Mouse (Mus musculus) heart, adult 11 months (tissue): Measurements from ENCODE around the gene Iqce.

ENCODE experiments used
- DNase-seq: peaks from one replicate; pipeline ENCODE4 v3.0.0; 2022

Gene Iqce

DNA sequence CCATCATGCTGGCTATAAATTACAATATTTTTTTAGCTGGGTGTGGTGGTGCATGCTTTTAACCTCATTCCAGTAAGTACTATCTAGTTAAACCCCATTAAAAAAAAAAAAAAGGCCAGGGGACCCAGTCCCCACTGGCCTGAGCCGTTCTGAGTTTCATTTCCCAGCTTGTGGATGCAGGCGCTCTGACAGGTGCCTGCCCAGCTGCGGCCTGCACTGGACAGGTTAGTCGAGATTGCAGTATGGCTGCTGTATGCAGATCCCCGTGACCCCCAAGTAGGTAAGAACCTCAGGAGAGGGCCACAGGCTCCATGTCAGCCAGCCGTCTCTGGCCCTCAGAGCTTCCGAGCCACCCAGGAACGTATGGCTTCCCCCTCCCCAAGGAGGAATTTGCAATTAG lies 40.8 kb downstream of the Iqce start:
- DNase-seq = no peak

GRCm38 (mm10) chr5:140660398-140660797 lies 41.8 kb downstream of the Iqce start:
- no peak for DNase-seq

DNA sequence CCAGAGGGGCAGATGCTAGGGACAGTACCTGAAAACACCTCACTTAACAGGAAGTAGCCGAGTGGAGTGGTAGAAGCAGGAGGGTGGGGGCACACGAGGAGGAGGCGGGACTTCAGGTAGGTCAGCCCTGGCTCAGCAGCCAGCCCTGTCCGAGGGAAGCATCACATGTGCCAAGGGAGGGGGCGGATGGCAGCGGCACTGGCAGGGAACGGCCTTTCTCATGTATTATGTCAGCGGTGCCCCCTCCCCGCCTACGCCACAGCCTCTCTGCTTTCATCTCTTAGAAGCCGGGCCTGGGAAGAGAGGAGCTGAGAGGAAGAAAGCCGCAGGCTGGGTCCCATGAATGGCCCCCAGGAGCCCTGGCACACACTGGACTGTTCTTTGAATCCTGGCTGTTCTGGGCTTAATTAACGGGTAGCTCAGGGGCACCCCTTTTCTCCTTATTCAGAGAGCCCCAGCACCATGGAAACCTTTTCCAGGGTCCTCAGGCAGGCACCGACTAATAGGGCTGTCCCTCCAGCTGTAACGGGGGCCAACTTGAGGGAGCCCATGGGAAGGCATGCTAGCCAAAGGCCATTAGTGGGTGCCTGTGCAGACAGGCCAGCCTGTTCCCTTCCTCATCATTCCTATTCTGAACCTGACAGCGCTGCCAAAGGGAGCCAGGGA lies 42.4 kb downstream of the Iqce start:
- DNase-seq = no peak

DNA sequence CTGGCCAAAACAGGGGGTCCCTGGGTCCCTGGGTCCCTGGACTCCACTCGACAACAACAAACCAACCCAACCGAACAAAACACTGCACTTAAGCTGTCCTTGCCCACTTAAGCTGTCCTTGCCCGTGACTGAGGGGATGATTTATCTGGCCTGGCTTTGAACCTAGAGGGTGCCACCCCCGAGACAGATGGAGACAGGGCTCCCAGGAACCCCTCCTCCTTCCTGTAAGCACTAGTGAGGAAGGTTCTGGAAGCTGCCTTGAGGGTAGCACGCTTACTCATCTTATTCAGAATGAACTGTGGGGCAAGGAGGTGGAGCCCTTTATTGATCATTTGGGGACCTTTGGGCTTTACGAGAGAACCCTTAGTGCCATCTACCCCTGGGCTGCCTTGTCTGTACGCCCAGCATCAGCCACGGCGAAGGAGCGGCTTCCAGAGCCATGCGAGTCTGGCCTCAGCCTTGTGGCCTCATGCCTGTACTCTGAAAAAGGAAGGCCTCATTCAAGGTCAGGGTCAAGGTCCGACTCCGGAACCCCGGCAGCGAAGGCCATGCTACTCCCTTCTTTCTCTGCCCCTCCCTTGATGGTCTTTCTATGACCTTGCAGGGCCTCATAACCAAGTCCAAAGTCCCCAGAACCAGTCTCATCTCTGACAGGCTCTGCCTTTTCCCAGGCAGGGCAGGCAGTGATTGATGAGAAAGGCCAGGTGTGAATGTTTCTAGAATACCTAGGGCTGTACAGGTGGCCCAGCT lies 47.9 kb downstream of the Iqce start:
- no peak for DNase-seq

GRCm38 (mm10) chr5:140652587-140652986 lies 49.6 kb downstream of the Iqce start:
- peak; percentile 93 for DNase-seq

- peak; percentile 91 for DNase-seq
Observed at GRCm38 (mm10) chr5:140651231-140651630, 50.9 kb downstream of the Iqce start.

DNA sequence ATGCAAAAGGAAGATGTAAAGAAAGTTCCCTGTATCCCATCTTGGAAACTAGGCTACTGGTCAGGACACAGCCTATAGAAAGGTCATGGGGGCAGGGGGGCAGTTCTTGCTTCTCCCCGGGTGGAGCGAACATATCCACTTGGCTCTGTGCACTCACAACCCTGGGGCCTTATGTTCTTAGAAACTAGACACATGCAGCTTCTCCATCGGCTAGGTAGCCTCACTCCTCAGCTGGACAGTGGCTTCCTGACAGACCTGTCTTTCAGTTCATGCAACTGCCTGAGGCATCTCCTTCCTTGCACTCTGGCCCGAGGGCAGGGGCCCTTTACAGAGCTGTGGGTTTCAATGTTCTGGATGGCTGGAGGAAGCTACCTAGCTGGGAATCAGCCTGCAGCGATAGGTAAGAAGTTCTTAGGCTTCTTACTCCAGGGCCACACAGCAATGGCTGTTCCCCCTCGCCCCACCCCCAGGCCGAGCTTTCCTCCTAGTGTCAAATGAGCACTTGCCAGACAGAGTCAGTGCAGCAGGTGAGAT lies 52.2 kb downstream of the Iqce start:
- DNase-seq = peak; percentile 93

- peak; percentile 100 for DNase-seq
Observed at GRCm38 (mm10) chr5:140649101-140649667, 53.0 kb downstream of the Iqce start.

- no peak for DNase-seq
Observed at GRCm38 (mm10) chr5:140648519-140649100, 53.6 kb downstream of the Iqce start, which contains the start of gene Ttyh3. TSS of gene Ttyh3 (minus strand) at chr5:140649031.

DNA sequence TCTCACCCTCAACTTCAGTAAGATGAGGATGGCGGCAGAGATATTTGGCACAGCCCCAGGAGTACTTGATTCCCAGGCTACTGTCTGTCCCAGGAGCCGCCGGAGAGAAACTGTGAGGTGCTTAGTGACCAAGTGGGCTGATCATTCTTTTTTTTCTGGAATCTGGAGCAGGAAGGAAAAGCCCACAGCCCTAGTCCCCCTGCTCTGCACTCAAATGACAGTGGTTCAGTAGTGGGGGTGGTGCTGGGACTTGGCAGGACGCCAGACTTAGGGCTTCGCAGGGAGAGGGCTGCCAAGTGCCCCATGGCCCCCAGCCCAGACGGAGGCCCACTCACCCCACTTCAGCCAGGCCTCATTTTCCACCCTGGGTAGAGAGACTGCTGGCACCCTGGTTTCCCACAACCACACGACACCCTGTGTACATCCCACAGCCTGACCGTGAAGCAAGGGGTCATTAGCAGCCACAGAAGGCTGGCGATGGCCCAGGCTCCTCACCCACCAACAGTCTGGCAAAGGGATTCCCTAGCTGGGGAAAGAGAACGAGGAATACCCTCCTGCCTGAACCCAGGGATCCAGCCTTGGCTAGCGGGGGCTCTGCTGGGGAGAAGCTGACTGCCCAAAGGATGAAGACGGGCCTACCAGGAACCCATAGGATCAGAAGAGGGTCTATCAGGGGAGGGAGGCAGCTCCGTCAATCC lies 54.2 kb downstream of the Iqce start:
- peak; percentile 96 for DNase-seq

DNA sequence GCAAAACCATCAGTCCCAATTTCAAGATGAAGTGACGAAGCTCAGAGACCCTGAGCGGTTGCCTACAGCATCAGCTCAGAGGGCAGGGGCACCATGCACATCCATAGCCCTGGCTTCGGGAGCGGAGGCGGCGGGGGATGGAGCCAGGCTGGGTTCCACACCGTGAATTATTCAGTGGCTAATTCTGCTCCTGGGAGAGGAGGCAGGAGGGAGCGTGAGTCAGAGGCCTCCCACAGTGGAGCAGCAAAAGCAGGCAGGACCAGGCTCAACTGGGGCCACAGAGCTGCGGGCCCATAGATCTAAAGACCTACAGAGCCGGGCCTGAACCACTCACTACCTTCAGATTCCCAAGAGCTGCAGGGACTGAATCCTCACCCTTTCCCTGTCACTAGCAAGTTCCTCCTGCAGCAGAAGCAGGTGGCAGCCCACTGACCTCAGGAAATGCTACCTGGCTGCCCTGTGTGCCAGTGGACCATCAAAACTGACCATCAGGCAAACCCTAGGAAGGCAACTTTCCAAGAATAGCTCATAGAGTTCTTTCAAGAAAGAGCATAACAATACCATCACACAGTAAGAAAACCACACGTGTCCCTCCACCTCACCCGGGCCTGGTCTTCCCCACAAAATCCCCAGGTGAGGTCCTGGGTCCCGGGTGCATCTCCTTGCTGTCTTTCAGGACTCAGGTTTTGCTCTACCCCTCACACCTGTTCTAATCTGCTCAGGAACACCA lies 55.0 kb downstream of the Iqce start:
- peak; percentile 92 for DNase-seq

DNA sequence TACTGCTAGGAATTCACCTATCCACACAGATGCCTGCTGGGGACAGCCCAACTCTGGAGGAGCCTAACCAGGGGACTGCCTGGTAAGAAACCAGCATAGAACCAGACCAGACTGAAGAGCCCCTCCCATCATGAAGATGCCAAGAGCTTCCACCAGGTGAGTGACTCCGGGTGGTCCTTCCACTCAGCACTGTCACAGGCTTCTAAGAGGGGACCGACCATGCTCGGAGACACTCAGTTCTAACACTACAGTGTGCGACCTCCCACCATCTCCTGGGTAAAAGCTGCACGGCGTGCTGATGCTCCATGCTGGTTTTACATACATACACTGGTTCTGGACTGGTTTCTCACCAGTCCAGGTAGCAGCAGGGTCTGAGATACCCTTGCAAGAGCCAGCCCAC lies 56.0 kb downstream of the Iqce start:
- peak; percentile 91 for DNase-seq

GRCm38 (mm10) chr5:140645454-140645853 lies 56.7 kb downstream of the Iqce start:
- no peak for DNase-seq

DNA sequence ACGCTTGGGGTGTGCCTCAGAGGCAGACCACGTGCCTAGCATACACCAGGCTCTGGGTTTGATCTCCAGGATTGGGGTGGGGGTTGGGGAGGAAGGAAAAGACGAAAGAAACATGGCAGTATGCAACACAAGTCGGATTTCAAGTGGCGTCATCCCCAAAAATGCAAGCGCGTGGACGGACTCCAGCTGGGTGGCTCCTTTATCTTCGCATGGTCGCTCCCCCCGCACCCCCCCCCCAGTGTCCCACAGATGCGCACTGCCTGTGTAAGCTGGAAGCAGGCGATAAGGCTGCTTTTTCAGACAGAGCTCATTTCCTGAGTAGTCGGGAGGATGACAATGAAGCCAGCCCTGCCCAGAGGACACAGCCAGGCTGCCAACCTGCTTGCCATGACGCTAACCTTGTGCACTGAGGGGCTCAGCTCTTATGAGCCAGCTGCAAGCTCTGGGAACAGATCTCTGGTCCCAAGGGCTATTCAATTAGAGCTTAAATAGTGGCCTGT lies 57.4 kb downstream of the Iqce start:
- peak; percentile 95 for DNase-seq

DNA sequence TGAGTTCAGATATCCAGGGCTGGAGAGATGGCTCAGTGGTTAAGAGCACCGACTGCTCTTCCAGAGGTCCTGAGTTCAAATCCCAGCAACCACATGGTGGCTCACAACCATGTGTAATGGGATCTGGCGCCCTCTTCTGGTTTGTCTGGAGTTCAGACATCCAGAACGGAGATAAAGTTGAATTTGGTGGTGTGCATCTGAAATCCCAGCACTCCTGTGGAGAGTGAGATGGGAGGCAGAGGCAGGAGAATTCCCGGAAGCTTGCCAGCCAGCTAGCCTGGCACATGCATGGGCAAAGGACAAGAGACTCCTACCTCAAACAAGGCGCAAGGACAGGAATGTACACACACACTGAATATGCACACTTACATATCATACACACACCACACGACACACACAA lies 57.9 kb downstream of the Iqce start:
- peak; percentile 90 for DNase-seq

GRCm38 (mm10) chr5:140642076-140642475 lies 60.1 kb downstream of the Iqce start:
- DNase-seq = peak; percentile 98

- peak; percentile 95 for DNase-seq
Observed at GRCm38 (mm10) chr5:140641254-140641928, 60.8 kb downstream of the Iqce start.

GRCm38 (mm10) chr5:140640812-140641211 lies 61.4 kb downstream of the Iqce start:
- DNase-seq = peak; percentile 87

- peak; percentile 97 for DNase-seq
Observed at GRCm38 (mm10) chr5:140639871-140640270, 62.3 kb downstream of the Iqce start.

- peak; percentile 87 for DNase-seq
Observed at GRCm38 (mm10) chr5:140639312-140639711, 62.9 kb downstream of the Iqce start.

DNA sequence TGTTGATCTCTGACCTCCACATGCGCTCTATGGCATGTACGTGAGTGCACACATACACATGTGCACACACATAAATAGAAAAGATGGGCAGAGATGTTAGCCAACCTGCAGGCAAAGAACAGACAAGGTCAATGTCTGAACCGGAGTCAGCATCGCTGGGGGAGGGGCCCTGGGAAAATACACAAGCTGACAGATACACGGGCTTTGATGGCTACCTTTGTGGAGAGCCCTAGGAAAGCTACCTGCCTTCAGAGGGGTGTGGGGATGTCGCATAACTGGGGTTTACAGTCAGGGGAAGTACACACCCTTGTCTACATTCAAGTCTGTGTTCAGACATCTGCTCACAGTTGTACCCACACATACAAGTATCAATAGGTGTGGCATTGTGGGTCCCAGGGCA lies 63.7 kb downstream of the Iqce start:
- DNase-seq = peak; percentile 88
